7 mouse cellular contexts compared by ENCODE assay signal in the genomic region with DNA sequence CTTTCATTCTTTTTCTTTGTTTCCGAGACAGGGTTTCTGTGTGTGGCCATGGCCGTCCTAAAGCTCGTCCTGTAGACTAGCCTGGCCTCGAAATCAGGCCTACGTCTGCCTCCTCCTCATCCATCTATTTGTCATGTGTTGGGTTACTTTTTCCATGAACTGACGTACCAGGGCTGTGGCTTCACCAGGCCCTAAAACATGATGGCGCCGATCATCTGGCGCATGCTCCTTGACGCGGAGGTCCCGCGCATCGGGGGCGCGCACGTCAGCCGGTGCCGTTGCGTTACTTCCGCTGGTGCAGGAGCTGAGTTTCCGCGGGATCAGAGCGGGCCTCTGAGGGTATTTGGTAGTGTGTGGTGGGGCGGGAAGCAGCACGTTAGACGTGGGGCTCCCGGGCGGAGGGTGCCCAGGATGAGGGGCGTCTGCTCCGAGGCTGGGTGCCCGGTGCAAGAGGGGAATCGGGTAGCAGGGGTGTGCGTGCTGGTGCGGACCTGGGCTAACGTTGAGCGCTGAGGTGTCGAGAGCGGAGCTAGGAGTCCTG. TPM values are rescaled to one million over a fixed set of nuclear protein-coding genes. Genes with fewer than 3 reads are reported as not detected.
DNase-seq lines count a peak whose midpoint lies in the region.
"Not testable (repeated sequence)": the region's sequence is repeated elsewhere in the genome, so short reads cannot be mapped to it uniquely, and the experiment has no call there.

TSS of gene Gon4l (plus strand) at position 281 of the 541 bp plus-strand sequence.

- peak; percentile 57 for DNase-seq in adrenal gland, adult 2 months
- DNase-seq in embryo, embryonic 11 days = peak; percentile 50
- DNase-seq in gastrocnemius, postnatal 36 days = peak in 1 of 2 experiments; percentile 38
- DNase-seq in induced T-regulatory cell, adult 2 months (ENCODE audit: low read depth) = peak; percentile 81
- peak in 1 of 2 experiments; percentile 22 for DNase-seq in left cerebral cortex, adult 18-20 months (ENCODE audit: low spot score in 2 of 2)
- peak; percentile 56 for DNase-seq in lung, postnatal 36 days
- DNase-seq in retina, embryonic 14.5 days (ENCODE audit: low spot score) = peak; percentile 56

- intact Hi-C loops in gastrocnemius, postnatal 36 days (cut with DNase I) = not testable (repeated sequence)

RNA-seq across cellular contexts. Expression of gene Gon4l, which starts in this region (rescaled TPM):
- total RNA-seq in adrenal gland, adult 2 months (2021) = 10 to 100 TPM; 25.8 to 27.4 TPM
- 9.1 and 9.7 TPM in 2 replicates for polyA plus RNA-seq in adrenal gland, adult 2 months (2012; rRNA removed)
- total RNA-seq in gastrocnemius, postnatal 36 days (2021) = 10 to 100 TPM; 12.2 to 12.8 TPM
- total RNA-seq in left cerebral cortex, adult 18-20 months (2021) = 10 to 100 TPM; 44.1 to 46.0 TPM
